Mouse (Mus musculus) liver, embryonic 14.5 days (tissue): ENCODE data around the gene Ppp6r3.

Experiments
- CTCF ChIP-seq: IDR thresholded peaks from 2 replicates; pipeline ENCODE4 v1.5.1; 2016; ENCODE audit warnings: antibody characterized with exemption, low read depth, control low read depth
- EP300 ChIP-seq: IDR thresholded peaks from 2 replicates; pipeline ENCODE4 v1.6.1; 2016; ENCODE audit warnings: antibody characterized with exemption, low read depth

GRCm38 (mm10) chr19:3549263-3549662, 26.3 kb downstream of the Ppp6r3 start:
- TF ChIP-seq CTCF (no peak), EP300 (no peak)
